Mouse (Mus musculus): ENCODE measurements around the gene Plin1. TPM values are rescaled to one million over a fixed set of nuclear protein-coding genes. Genes with fewer than 3 reads are reported as not detected.

The Plin1 gene
- polyA plus RNA-seq, 1 experiment from 2014 or later, result not detected

- WGBS (ENCODE audit: insufficient replicate concordance), result 78% methylated on average over 16 of the region's 16 CpGs
- no peaks in the 10 kb centered on the region for H3K9me3 ChIP-seq (replicated peaks)
- H3K4me3 ChIP-seq (replicated peaks), result no peak overlapping the region
- no peak for DNase-seq
- H3K9ac ChIP-seq, result no peak overlapping the region
- peaks cover 24% of the 10 kb centered on the region for H3K36me3 ChIP-seq
- H3K4me1 ChIP-seq (replicated peaks), result no peaks in the 10 kb centered on the region
- no peak for ATAC-seq (ENCODE audit: low read depth)
- no peak overlapping the region for H3K4me2 ChIP-seq
- no peak overlapping the region for H3K27ac ChIP-seq
- no peaks in the 10 kb centered on the region for H3K27me3 ChIP-seq
Observed at GRCm38 (mm10) chr7:79702755-79703154, 29.9 kb downstream of the Plin1 start.

- Histone ChIP-seq H3K9ac (no peak overlapping the region), H3K4me1 (replicated peaks) (no peaks in the 10 kb centered on the region), H3K27ac (no peak overlapping the region), H3K27me3 (no peaks in the 10 kb centered on the region), H3K9me3 (replicated peaks) (no peaks in the 10 kb centered on the region), H3K4me2 (no peak overlapping the region), H3K4me3 (replicated peaks) (no peak overlapping the region), H3K36me3 (peaks cover 84% of the 10 kb centered on the region)
- ATAC-seq (ENCODE audit: low read depth) (no peak), DNase-seq (no peak)
- WGBS (ENCODE audit: insufficient replicate concordance), result 73% methylated on average over 8 of the region's 8 CpGs
Observed at GRCm38 (mm10) chr7:79696495-79696894, 36.2 kb downstream of the Plin1 start.

GRCm38 (mm10) chr7:79680231-79680630 lies 52.5 kb downstream of the Plin1 start:
- DNase-seq (no peak), ATAC-seq (ENCODE audit: low read depth) (no peak)
- no peaks in the 10 kb centered on the region for H3K4me1 ChIP-seq (replicated peaks)
- no peak overlapping the region for H3K4me3 ChIP-seq (replicated peaks)
- WGBS (ENCODE audit: insufficient replicate concordance), result 88% methylated on average over 2 of the region's 2 CpGs
- H3K27ac ChIP-seq, result no peak overlapping the region
- no peaks in the 10 kb centered on the region for H3K27me3 ChIP-seq
- no peak overlapping the region for H3K9ac ChIP-seq
- no peak overlapping the region for H3K4me2 ChIP-seq
- H3K9me3 ChIP-seq (replicated peaks), result no peaks in the 10 kb centered on the region
- H3K36me3 ChIP-seq, result peaks cover 95% of the 10 kb centered on the region

- Histone ChIP-seq H3K9me3 (replicated peaks) (no peaks in the 10 kb centered on the region), H3K4me1 (replicated peaks) (no peaks in the 10 kb centered on the region), H3K4me2 (no peak overlapping the region), H3K27ac (no peak overlapping the region), H3K27me3 (no peaks in the 10 kb centered on the region), H3K36me3 (peaks cover 94% of the 10 kb centered on the region), H3K9ac (no peak overlapping the region), H3K4me3 (replicated peaks) (no peak overlapping the region)
- ATAC-seq (ENCODE audit: low read depth), result no peak
- no peak for DNase-seq
Observed at GRCm38 (mm10) chr7:79679186-79679585, 53.5 kb downstream of the Plin1 start.

GRCm38 (mm10) chr7:79670900-79671604 lies 61.7 kb downstream of the Plin1 start:
- Histone ChIP-seq H3K4me2 (no peak overlapping the region), H3K4me1 (replicated peaks) (no peaks in the 10 kb centered on the region), H3K9ac (no peak overlapping the region), H3K27me3 (no peaks in the 10 kb centered on the region), H3K9me3 (replicated peaks) (no peaks in the 10 kb centered on the region), H3K36me3 (peaks cover 87% of the 10 kb centered on the region), H3K4me3 (replicated peaks) (no peak overlapping the region), H3K27ac (no peak overlapping the region)
- WGBS (ENCODE audit: insufficient replicate concordance), result 91% methylated on average over 4 of the region's 4 CpGs
- DNase-seq, result no peak
- no peak for ATAC-seq (ENCODE audit: low read depth)

Other genes starting within 250 kb of the Plin1 start
- 0.09 TPM in 1 of 2 replicates, not detected in the other for gene Rhcg, start 115.2 kb downstream of the Plin1 start, polyA plus RNA-seq (2015; fragmentation: Nextera tagmentation; extraction: Ambion mirVana)
- 5.3 and 7.1 TPM in 2 replicates for gene Ticrr, start 72.7 kb downstream of the Plin1 start, polyA plus RNA-seq (2015; fragmentation: Nextera tagmentation; extraction: Ambion mirVana)
- gene Kif7, start 17.2 kb downstream of the Plin1 start, polyA plus RNA-seq (2015; fragmentation: Nextera tagmentation; extraction: Ambion mirVana), result 0.35 and 0.41 TPM in 2 replicates
- gene Pex11a, start 10.2 kb upstream of the Plin1 start, polyA plus RNA-seq (2015; fragmentation: Nextera tagmentation; extraction: Ambion mirVana), result 1.6 and 1.9 TPM in 2 replicates
- 0.08 and 0.12 TPM in 2 replicates for gene Wdr93, start 10.3 kb upstream of the Plin1 start, polyA plus RNA-seq (2015; fragmentation: Nextera tagmentation; extraction: Ambion mirVana)
- gene Mesp1, start 60.9 kb upstream of the Plin1 start, polyA plus RNA-seq (2015; fragmentation: Nextera tagmentation; extraction: Ambion mirVana), result not detected in 2 replicates
- 0.08 and 0.09 TPM in 2 replicates for gene Mesp2, start 77.8 kb upstream of the Plin1 start, polyA plus RNA-seq (2015; fragmentation: Nextera tagmentation; extraction: Ambion mirVana)
- 10.9 and 17.1 TPM in 2 replicates for gene Anpep, start 128.2 kb upstream of the Plin1 start, polyA plus RNA-seq (2015; fragmentation: Nextera tagmentation; extraction: Ambion mirVana)
- gene Ap3s2, start 187.7 kb upstream of the Plin1 start, polyA plus RNA-seq (2015; fragmentation: Nextera tagmentation; extraction: Ambion mirVana), result 11.3 and 17.1 TPM in 2 replicates
- 4.1 and 4.7 TPM in 2 replicates for gene Arpin, start 202.5 kb upstream of the Plin1 start, polyA plus RNA-seq (2015; fragmentation: Nextera tagmentation; extraction: Ambion mirVana)

All from liver, embryonic 13.5 days (tissue).